Comparison of ENCODE assay signal across 9 mouse cellular contexts in genomic region chr2:28680710-28681109, GRCm38 (mm10). TPM values are rescaled to one million over a fixed set of nuclear protein-coding genes. Genes with fewer than 3 reads are reported as not detected.
DNase-seq lines count a peak whose midpoint lies in the region; ATAC-seq lines count a peak whose summit lies in the region.
"Had no signal": no experiment of that assay in that cellular context is flagged by ENCODE, and none has a peak within 500 bp of the region (broad histone marks: within the 10 kb centered on the region; RNA-seq: fewer than 3 reads in every experiment).

No protein-coding gene starts in this region.

- no peak overlapping the region for H3K4me3 ChIP-seq in kidney, embryonic 16.5 days (ENCODE audit: low read length)
- H3K4me3 ChIP-seq: embryonic facial prominence, embryonic 12.5 days had no signal

- H3K27ac ChIP-seq in kidney, embryonic 16.5 days (ENCODE audit: low read length): no peak overlapping the region
- H3K27ac ChIP-seq: embryonic facial prominence, embryonic 12.5 days had no signal

- no peak overlapping the region for H3K4me2 ChIP-seq in kidney, embryonic 16.5 days (replicated peaks; ENCODE audit: low read depth, low read length)
- H3K4me2 ChIP-seq: embryonic facial prominence, embryonic 12.5 days had no signal

- no peak overlapping the region for H3K9ac ChIP-seq in kidney, embryonic 16.5 days (replicated peaks; ENCODE audit: low read length)
- H3K9ac ChIP-seq: embryonic facial prominence, embryonic 12.5 days had no signal

- WGBS in kidney, embryonic 16.5 days: 38% methylated on average over 4 of the region's 4 CpGs

- ATAC-seq in kidney, embryonic 16.5 days (ENCODE audit: low FRiP score, low TSS enrichment): no peak

- no peaks in the 10 kb centered on the region for H3K9me3 ChIP-seq in kidney, embryonic 16.5 days (ENCODE audit: low read length)
- H3K9me3 ChIP-seq: embryonic facial prominence, embryonic 12.5 days had no signal

- no peaks in the 10 kb centered on the region for H3K4me1 ChIP-seq in kidney, embryonic 16.5 days (ENCODE audit: insufficient read depth, low read length)
- H3K4me1 ChIP-seq: embryonic facial prominence, embryonic 12.5 days had no signal

- peak; percentile 50 for DNase-seq in kidney, adult 9 months
- DNase-seq in thymus, postnatal 4 days: peak; percentile 30
- DNase-seq in thymus, adult 18-20 months: no peak
- peak; percentile 60 for DNase-seq in embryo, embryonic 11 days
- DNase-seq in retina, postnatal 7 days (ENCODE audit: low read depth, low spot score): peak; percentile 43
- no peak for DNase-seq in spleen, adult 12 weeks (ENCODE audit: low spot score)

- H3K36me3 ChIP-seq in kidney, embryonic 16.5 days (ENCODE audit: insufficient read depth, low read length): peaks cover 67% of the 10 kb centered on the region

- H3K27me3 ChIP-seq in kidney, embryonic 16.5 days (ENCODE audit: insufficient read depth, low read length): no peaks in the 10 kb centered on the region
- H3K27me3 ChIP-seq: embryonic facial prominence, embryonic 12.5 days had no signal

RNA-seq across cellular contexts. Expression of gene Spaca9, which starts 18.8 kb away (rescaled TPM):
- polyA plus RNA-seq in kidney, embryonic 16.5 days (2015; fragmentation: Nextera tagmentation; extraction: Ambion mirVana): 2.3 and 2.7 TPM in 2 replicates

RNA-seq across cellular contexts. Expression of gene Ak8, which starts 19.3 kb away (rescaled TPM):
- 0.94 and 1.2 TPM in 2 replicates for polyA plus RNA-seq in kidney, embryonic 16.5 days (2015; fragmentation: Nextera tagmentation; extraction: Ambion mirVana)

RNA-seq across cellular contexts. Expression of gene Tsc1, which starts 39.7 kb away (rescaled TPM):
- polyA plus RNA-seq in kidney, embryonic 16.5 days (2015; fragmentation: Nextera tagmentation; extraction: Ambion mirVana): 23.1 and 23.3 TPM in 2 replicates

RNA-seq across cellular contexts. Expression of gene Gfi1b, which starts 58.9 kb away (rescaled TPM):
- polyA plus RNA-seq in kidney, embryonic 16.5 days (2015; fragmentation: Nextera tagmentation; extraction: Ambion mirVana): 0.33 and 0.42 TPM in 2 replicates
- polyA plus RNA-seq: neural tube, embryonic 14.5 days had no signal

Comparison
In these comparisons a context has a peak if more than half of its experiments do, and no peak if none do; other contexts are left out.
1. DNase-seq: peak in kidney, adult 9 months (single experiment), thymus, postnatal 4 days (single experiment), embryo, embryonic 11 days (single experiment) and retina, postnatal 7 days (single experiment); none in thymus, adult 18-20 months (0 of 2) and spleen, adult 12 weeks (single experiment).